Mouse (Mus musculus) liver, postnatal 0 days (tissue): Measurements from ENCODE around the gene Arl6ip5.

Source experiments
- CTCF ChIP-seq: sonication (generic); IDR thresholded peaks from 2 replicates; pipeline ENCODE4 v1.5.1; 2016; ENCODE audit warnings: antibody characterized with exemption, low read depth
- EP300 ChIP-seq: IDR thresholded peaks from 2 replicates; pipeline ENCODE4 v1.6.1; 2016; ENCODE audit warnings: antibody characterized with exemption, low read depth, mild to moderate bottlenecking

DNA sequence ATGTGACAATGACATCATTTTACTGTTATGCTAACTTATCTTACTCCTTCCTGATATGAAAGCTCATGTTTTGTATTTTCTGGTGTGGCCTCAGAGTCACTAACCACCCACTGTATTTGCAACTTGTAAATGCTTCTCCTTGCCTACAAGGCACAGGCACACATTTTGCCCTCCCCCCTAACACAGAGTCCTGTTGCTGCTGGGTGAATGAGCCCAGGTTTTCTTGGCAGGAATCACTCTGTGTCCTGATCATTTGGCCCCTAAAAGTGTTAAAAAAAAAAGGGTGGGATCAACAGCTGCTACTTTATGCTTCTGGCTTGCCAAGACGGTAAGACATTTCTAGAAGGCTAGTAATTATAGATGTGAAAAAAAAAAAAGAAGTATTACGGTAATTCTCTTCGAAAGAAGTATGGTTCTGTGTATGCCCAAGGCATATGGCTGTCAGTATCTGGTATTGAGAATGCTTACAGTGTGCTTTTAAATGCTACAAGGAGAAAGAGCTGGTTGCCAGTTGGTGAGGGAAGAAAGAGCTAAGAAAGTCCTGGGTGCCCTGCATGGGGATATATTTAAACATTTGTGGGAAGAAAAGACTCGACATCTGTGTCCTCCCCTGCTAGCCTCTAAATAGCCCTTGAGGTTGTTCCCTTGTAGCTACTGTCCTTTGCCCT is 5.8 kb downstream of the Arl6ip5 start:
- no peak for TF ChIP-seq CTCF
- TF ChIP-seq EP300, result no peak
